Mouse (Mus musculus) gastrocnemius, postnatal 10 days (tissue): Measurements from ENCODE around the gene Efnb1. TPM values are rescaled to one million over a fixed set of nuclear protein-coding genes. Genes with fewer than 3 reads are reported as not detected.

ENCODE experiments used
- DNase-seq: peaks from one replicate; pipeline ENCODE4 v3.0.0; 2021; ENCODE audit warnings: mixed read lengths
- total RNA-seq, 2 experiments: library from RNA; stranded (reverse); gene quantifications; 2 replicates each; pipeline ENCODE4 v1.2.3; 2021

Efnb1 gene
- total RNA-seq, 2 experiments from 2014 or later: 11.3 to 17.0 TPM

- no peak for DNase-seq
These were observed 17.3 kb downstream of the Efnb1 start for GRCm38 (mm10) chrX:99153266-99153646.

GRCm38 (mm10) chrX:99154358-99154757 lies 18.4 kb downstream of the Efnb1 start:
- DNase-seq: no peak

- DNase-seq: no peak
These were observed 23.1 kb downstream of the Efnb1 start for GRCm38 (mm10) chrX:99159020-99159419.

- no peak for DNase-seq
These were observed 28.2 kb downstream of the Efnb1 start for GRCm38 (mm10) chrX:99164111-99164510.

GRCm38 (mm10) chrX:99164855-99165368 lies 29.0 kb downstream of the Efnb1 start:
- DNase-seq: no peak

GRCm38 (mm10) chrX:99167014-99167413 lies 31.1 kb downstream of the Efnb1 start:
- DNase-seq: no peak

GRCm38 (mm10) chrX:99167550-99167949 lies 31.6 kb downstream of the Efnb1 start:
- no peak for DNase-seq

- no peak for DNase-seq
These were observed 36.4 kb downstream of the Efnb1 start for GRCm38 (mm10) chrX:99172301-99172700.

- DNase-seq: no peak
These were observed 49.2 kb downstream of the Efnb1 start for GRCm38 (mm10) chrX:99185081-99185596.

GRCm38 (mm10) chrX:99186497-99187435 lies 50.8 kb downstream of the Efnb1 start:
- no peak for DNase-seq

- DNase-seq: no peak
These were observed 55.6 kb downstream of the Efnb1 start for GRCm38 (mm10) chrX:99191441-99192087.

- DNase-seq: no peak
These were observed 61.0 kb downstream of the Efnb1 start for GRCm38 (mm10) chrX:99196910-99197309.

GRCm38 (mm10) chrX:99198532-99198931 lies 62.6 kb downstream of the Efnb1 start:
- no peak for DNase-seq

Other genes starting within 250 kb of the Efnb1 start
- gene Ophn1, start 245.1 kb upstream of the Efnb1 start, total RNA-seq: 1 to 10 TPM; 7.1 to 8.7 TPM
- gene Yipf6, start 199.8 kb upstream of the Efnb1 start, total RNA-seq: 10 to 100 TPM; 15.0 to 18.4 TPM
- gene Stard8, start 132.9 kb upstream of the Efnb1 start, total RNA-seq: 10 to 100 TPM; 38.0 to 42.7 TPM